Mouse (Mus musculus): ENCODE results near the gene Rnf113a2. TPM values are rescaled to one million over a fixed set of nuclear protein-coding genes. Genes with fewer than 3 reads are reported as not detected.

The Rnf113a2 gene
- total RNA-seq (2022): 10 to 100 TPM in 3 of 4 experiments, 1 to 10 TPM in 1; 9.1 to 16.9 (median 13.8) TPM

GRCm38 (mm10) chr12:84416834-84417604 is at the start of gene Rnf113a2:
Gene Rnf113a2, plus strand, starts transcription at chr12:84417196.
- peak; percentile 77 to 80 for DNase-seq (ENCODE audit: low spot score in 2 of 2)

- DNase-seq (ENCODE audit: low spot score in 2 of 2): no peak
Observed at GRCm38 (mm10) chr12:84371647-84372046, 45.3 kb upstream of the Rnf113a2 start.

GRCm38 (mm10) chr12:84373831-84374481 is 43.0 kb upstream of the Rnf113a2 start:
- DNase-seq (ENCODE audit: low spot score in 2 of 2): no peak

GRCm38 (mm10) chr12:84382369-84382768 is 34.6 kb upstream of the Rnf113a2 start:
- DNase-seq (ENCODE audit: low spot score in 2 of 2): no peak

- no peak for DNase-seq (ENCODE audit: low spot score in 2 of 2)
Observed at GRCm38 (mm10) chr12:84384644-84385081, 32.3 kb upstream of the Rnf113a2 start.

GRCm38 (mm10) chr12:84385408-84385807 is 31.6 kb upstream of the Rnf113a2 start:
- no peak for DNase-seq (ENCODE audit: low spot score in 2 of 2)

GRCm38 (mm10) chr12:84388097-84388496 is 28.9 kb upstream of the Rnf113a2 start:
- DNase-seq (ENCODE audit: low spot score in 2 of 2): no peak

- no peak for DNase-seq (ENCODE audit: low spot score in 2 of 2)
Observed at GRCm38 (mm10) chr12:84388774-84389400, 28.1 kb upstream of the Rnf113a2 start.

- DNase-seq (ENCODE audit: low spot score in 2 of 2): no peak
Observed at GRCm38 (mm10) chr12:84390336-84390735, 26.7 kb upstream of the Rnf113a2 start.

GRCm38 (mm10) chr12:84392681-84393080 is 24.3 kb upstream of the Rnf113a2 start:
- DNase-seq (ENCODE audit: low spot score in 2 of 2): no peak

GRCm38 (mm10) chr12:84393847-84394246 is 23.1 kb upstream of the Rnf113a2 start:
- no peak for DNase-seq (ENCODE audit: low spot score in 2 of 2)

GRCm38 (mm10) chr12:84396947-84397679 is 19.9 kb upstream of the Rnf113a2 start:
- no peak for DNase-seq (ENCODE audit: low spot score in 2 of 2)

GRCm38 (mm10) chr12:84397685-84398084 is 19.3 kb upstream of the Rnf113a2 start:
- no peak for DNase-seq (ENCODE audit: low spot score in 2 of 2)

GRCm38 (mm10) chr12:84398629-84399028 is 18.4 kb upstream of the Rnf113a2 start:
- no peak for DNase-seq (ENCODE audit: low spot score in 2 of 2)

GRCm38 (mm10) chr12:84399135-84399534 is 17.9 kb upstream of the Rnf113a2 start:
- no peak for DNase-seq (ENCODE audit: low spot score in 2 of 2)

- no peak for DNase-seq (ENCODE audit: low spot score in 2 of 2)
Observed at GRCm38 (mm10) chr12:84399663-84400062, 17.3 kb upstream of the Rnf113a2 start.

GRCm38 (mm10) chr12:84400068-84400467 is 16.9 kb upstream of the Rnf113a2 start:
- DNase-seq (ENCODE audit: low spot score in 2 of 2): no peak

- no peak for DNase-seq (ENCODE audit: low spot score in 2 of 2)
Observed at GRCm38 (mm10) chr12:84400653-84401052, 16.3 kb upstream of the Rnf113a2 start.

- DNase-seq (ENCODE audit: low spot score in 2 of 2): no peak
Observed at GRCm38 (mm10) chr12:84402923-84403322, 14.1 kb upstream of the Rnf113a2 start.

GRCm38 (mm10) chr12:84404541-84404940 is 12.5 kb upstream of the Rnf113a2 start:
- DNase-seq (ENCODE audit: low spot score in 2 of 2): no peak

GRCm38 (mm10) chr12:84407259-84407658 is 9.7 kb upstream of the Rnf113a2 start:
- DNase-seq (ENCODE audit: low spot score in 2 of 2): no peak

All from layer of hippocampus, adult 8-10 months (tissue).